Mouse (Mus musculus): Measurements from ENCODE around the gene Gm49403.
A peak's percentile ranks its signal among the peaks of the same experiment; 100 is the strongest.

GRCm38 (mm10) chr19:8892829-8893766 lies 9.4 kb downstream of the Gm49403 start, which contains the start of gene Ints5:
- TF ChIP-seq POLR2A (IDR thresholded peaks at IDR 0.05; ENCODE audit: low read depth, low read length) (peak; percentile 89), CTCF (IDR thresholded peaks at IDR 0.05; ENCODE audit: borderline replicate concordance, insufficient read depth, low read length) (no peak)
